Mouse (Mus musculus): ENCODE measurements around the gene BC017158.

DNA sequence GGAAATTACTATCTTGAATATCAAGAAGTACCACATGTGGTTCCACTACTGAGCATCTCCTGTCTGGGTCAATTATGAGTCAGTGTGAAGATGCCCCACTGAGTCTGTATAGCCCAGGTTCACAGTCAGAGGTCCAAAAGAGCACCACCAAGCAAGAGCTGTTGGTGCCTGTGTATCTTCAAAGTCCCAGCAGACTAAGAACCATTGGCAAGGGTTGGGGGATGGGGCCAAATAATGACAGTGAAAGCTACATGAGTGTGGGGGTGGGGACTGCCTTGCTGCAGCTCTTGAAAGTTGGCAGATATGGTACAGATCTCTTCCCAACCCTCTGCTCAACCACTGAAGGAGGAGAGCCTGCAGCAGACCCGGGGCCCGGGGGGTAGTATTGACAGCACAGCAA is 48.6 kb upstream of the BC017158 start:
- no peak for TF ChIP-seq POLR2A (IDR thresholded peaks at IDR 0.05; ENCODE audit: insufficient read depth, low read depth, low read length)
- TF ChIP-seq CTCF (IDR thresholded peaks at IDR 0.05) = no peak
- no peak for TF ChIP-seq EP300 (IDR thresholded peaks at IDR 0.05; ENCODE audit: insufficient read depth, low read depth, low read length)

Data from heart, adult 2 months (tissue).